Mouse (Mus musculus) neural tube, embryonic 14.5 days (tissue): ENCODE results near the gene Cep55. TPM values are rescaled to one million over a fixed set of nuclear protein-coding genes. Genes with fewer than 3 reads are reported as not detected.

Source experiments
- ATAC-seq: fragments of 200-750 bp; cut with Nextera tagmentation; 2 replicates; pipeline ENCODE4 v1.8.0; 2017; ENCODE audit warnings: low read depth, mild to moderate bottlenecking, moderate TSS enrichment, moderate library complexity
- H3K27ac ChIP-seq: fragments of 300-500 bp; sonication (generic); 2 replicates; pipeline ENCODE4 v1.5.1; 2014; ENCODE audit warnings: low read depth, mild to moderate bottlenecking, control low read depth, low read length, moderate library complexity, mixed read lengths
- H3K27me3 ChIP-seq: fragments of 300-500 bp; sonication (generic); 2 replicates; pipeline ENCODE4 v1.6.1; 2014; ENCODE audit warnings: low read length; ENCODE audit not compliant: control insufficient read depth, insufficient read depth
- H3K36me3 ChIP-seq: fragments of 300-500 bp; sonication (generic); 2 replicates; pipeline ENCODE4 v1.6.1; 2014; ENCODE audit warnings: low read length, mixed read lengths; ENCODE audit not compliant: control insufficient read depth, insufficient read depth
- H3K4me1 ChIP-seq: fragments of 300-500 bp; sonication (generic); 2 replicates; pipeline ENCODE4 v1.6.1; 2014; ENCODE audit warnings: low read length; ENCODE audit not compliant: control insufficient read depth, insufficient read depth
- H3K4me2 ChIP-seq: fragments of 300-500 bp; sonication (generic); 2 replicates; pipeline ENCODE4 v1.6.1; 2014; ENCODE audit warnings: mild to moderate bottlenecking, low read depth, low read length, control low read depth
- H3K4me3 ChIP-seq: fragments of 300-500 bp; sonication (generic); 2 replicates; pipeline ENCODE4 v1.5.1; 2014; ENCODE audit warnings: low read depth, low read length, control low read depth, mixed read lengths
- H3K9ac ChIP-seq: fragments of 300-500 bp; sonication (generic); replicated peaks from 2 replicates; pipeline ENCODE4 v1.6.1; 2014; ENCODE audit warnings: low read depth, mild to moderate bottlenecking, control low read depth, low read length, mixed read lengths
- H3K9me3 ChIP-seq: fragments of 300-500 bp; sonication (generic); 2 replicates; pipeline ENCODE4 v1.6.1; 2016; ENCODE audit warnings: low read length; ENCODE audit not compliant: control insufficient read depth
- WGBS: fragments of 180-500 bp; shearing (Covaris S2); extraction: QIAGEN DNeasy Blood & Tissue Kit; methylation state at CpG from one replicate; pipeline ENCODE4 v1.1.7; 2014; 5-methylcytosine and 5-hydroxymethylcytosine counted together
- polyA plus RNA-seq: library from polyadenylated mRNA; unstranded; fragments of >200 nt; fragmentation: Nextera tagmentation; extraction: Ambion mirVana; gene quantifications from 2 replicates; pipeline ENCODE4 v1.2.1, GENCODE M21; 2014

Gene Cep55
- polyA plus RNA-seq: 2.7 and 2.8 TPM in 2 replicates

DNA sequence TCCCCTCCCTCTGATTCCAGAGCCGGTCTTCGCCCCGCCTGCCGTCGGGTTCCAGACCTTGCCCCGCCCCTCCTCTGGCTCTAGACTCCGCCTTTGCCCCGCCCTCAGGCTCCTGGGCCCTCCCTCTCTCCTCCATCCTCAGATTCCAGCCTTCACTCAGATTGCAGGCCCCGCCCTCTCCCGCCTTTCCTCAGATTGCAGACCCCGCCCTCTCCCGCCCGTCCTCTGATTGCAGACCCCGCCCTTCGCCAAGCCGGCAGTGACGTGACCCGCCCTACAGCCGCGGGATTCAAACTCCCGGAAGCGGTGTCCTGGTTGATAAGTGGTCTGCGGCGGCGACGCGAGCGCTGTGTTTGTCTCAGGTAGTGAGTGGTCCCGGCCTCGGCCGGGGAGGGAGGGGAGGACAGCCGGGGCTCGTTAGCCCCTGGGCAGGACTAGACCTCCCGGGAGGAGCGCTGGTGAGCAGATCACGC lies at the start of gene Cep55:
TSS of gene Cep55 (plus strand) at position 292 of the 473 bp plus-strand sequence.
- peak; percentile 96 for ATAC-seq
- H3K27ac ChIP-seq: 0 out of 2 replicates have a peak within 1 kb of the TSS, but pooled peaks have one; percentile 40
- H3K4me2 ChIP-seq: peak within 1 kb of the TSS; percentile 74
- H3K9me3 ChIP-seq: no peaks in the 10 kb centered on the region
- under 1% methylated on average over 36 of the region's 36 CpGs for WGBS
- no peaks in the 10 kb centered on the region for H3K27me3 ChIP-seq
- H3K9ac ChIP-seq: peak within 1 kb of the TSS; percentile 47; the same call in 1 of the 2 replicates
- peak within 1 kb of the TSS; percentile 64 for H3K4me3 ChIP-seq
- no peaks in the 10 kb centered on the region for H3K36me3 ChIP-seq
- H3K4me1 ChIP-seq: 0 out of 2 replicates have a peak, but pooled peaks cover 5% of the 10 kb centered on the region

DNA sequence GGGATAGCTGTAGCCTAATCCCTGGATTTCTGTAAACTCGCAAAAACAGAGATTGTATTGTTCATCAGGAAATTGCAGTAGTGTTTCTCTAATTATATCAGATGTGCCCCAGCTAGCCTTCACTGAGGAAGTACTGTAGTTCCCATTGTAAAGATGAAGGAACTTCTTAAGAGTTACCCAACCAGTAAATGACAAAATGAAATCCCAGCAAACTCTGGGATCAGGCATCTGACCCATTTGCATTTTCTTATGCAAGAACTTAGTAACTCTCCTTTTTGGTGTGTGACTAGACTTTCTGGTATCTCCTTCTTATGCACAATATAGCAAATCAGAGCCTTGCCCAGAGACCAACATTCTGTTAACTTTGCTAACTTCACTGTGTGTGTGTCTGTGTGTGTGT lies 43.4 kb upstream of the Cep55 start:
- Histone ChIP-seq H3K9me3 (no peaks in the 10 kb centered on the region), H3K4me1 (no peaks in the 10 kb centered on the region), H3K27ac (no peak overlapping the region), H3K4me3 (no peak overlapping the region), H3K36me3 (no peaks in the 10 kb centered on the region), H3K27me3 (no peaks in the 10 kb centered on the region), H3K4me2 (no peak overlapping the region), H3K9ac (no peak overlapping the region)
- 90% methylated on average over 1 of the region's 1 CpGs for WGBS
- no peak for ATAC-seq

DNA sequence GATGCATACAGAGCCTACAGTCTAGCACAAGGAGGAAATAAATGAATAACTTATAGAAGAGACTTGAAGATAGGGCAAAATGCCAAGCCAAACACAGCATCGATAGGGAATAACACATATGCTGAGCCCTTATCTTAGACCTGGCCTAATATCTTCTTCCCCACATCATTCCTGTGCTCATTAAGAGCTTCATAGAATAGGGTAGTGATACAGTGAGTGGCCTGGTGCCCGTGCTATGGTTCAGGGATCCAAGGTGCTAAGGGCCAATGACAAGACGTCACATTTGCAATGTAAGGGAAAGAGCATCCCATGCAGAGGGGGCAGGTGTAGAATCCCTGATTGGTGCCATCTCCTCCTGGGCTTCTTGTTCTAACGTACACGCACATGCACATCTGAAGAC lies 40.4 kb upstream of the Cep55 start:
- WGBS: 90% methylated on average over 5 of the region's 5 CpGs
- H3K4me2 ChIP-seq: no peak overlapping the region
- H3K9me3 ChIP-seq: no peaks in the 10 kb centered on the region
- H3K27me3 ChIP-seq: no peaks in the 10 kb centered on the region
- no peak for ATAC-seq
- H3K9ac ChIP-seq: no peak overlapping the region
- no peak overlapping the region for H3K27ac ChIP-seq
- no peaks in the 10 kb centered on the region for H3K36me3 ChIP-seq
- no peaks in the 10 kb centered on the region for H3K4me1 ChIP-seq
- H3K4me3 ChIP-seq: no peak overlapping the region

DNA sequence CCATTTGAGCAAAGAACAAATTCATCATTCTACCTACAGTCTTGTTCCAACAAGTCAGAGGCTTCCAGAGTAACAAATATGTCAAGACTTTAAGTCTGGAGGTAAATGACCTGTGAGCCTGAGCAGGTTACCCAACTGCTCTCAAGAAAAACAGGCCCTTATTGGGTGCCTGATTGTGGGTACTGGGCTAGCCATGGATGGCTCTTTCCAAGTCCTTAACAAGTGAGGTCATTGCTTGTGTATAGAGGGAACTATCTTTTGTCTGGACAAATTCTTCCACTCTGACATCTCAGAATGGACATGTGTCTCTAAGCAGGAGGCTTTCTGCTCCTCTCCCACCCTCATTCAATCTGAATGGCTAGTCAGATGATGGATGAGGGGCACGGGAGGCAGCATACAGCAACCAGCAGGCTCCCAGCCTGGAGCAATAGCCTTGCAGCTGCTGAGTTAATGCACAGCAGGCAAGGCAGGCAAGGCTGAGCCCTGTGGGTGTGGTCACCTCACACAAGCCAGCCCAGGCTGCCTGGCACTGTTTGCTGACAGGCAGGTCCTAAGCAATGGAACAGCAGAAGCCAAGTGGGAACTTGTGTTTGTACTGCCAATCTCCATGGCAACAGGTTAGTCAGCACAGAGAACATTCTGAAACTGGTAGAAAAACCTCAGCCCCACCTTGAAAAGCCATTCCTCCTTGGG lies 39.5 kb upstream of the Cep55 start:
- Histone ChIP-seq H3K4me3 (no peak overlapping the region), H3K4me2 (no peak overlapping the region), H3K36me3 (no peaks in the 10 kb centered on the region), H3K9me3 (no peaks in the 10 kb centered on the region), H3K27me3 (no peaks in the 10 kb centered on the region), H3K9ac (no peak overlapping the region), H3K27ac (no peak overlapping the region), H3K4me1 (no peaks in the 10 kb centered on the region)
- WGBS: 4% methylated on average over 1 of the region's 1 CpGs
- peak; percentile 79; the same call in 1 of the 2 replicates for ATAC-seq

DNA sequence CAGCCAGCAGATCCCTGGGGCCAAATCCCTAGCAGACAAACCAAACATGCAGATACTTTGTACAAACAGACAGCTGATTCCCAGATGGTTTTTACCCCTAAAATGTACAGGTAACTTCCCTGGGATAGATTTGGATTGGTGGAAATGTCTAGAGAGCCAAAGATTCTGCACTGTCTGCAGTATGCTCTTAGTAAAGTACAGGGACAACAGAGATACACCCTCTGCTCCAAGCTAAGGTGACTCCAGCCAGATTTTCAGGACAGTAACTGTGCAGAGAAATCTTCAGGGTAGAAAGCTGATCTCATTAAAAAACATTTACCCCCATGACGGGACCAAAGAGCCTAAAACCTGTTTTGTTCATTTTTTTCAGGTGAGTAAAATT lies 38.9 kb upstream of the Cep55 start:
- Histone ChIP-seq H3K36me3 (no peaks in the 10 kb centered on the region), H3K27ac (no peak overlapping the region), H3K4me3 (no peak overlapping the region), H3K4me1 (no peaks in the 10 kb centered on the region), H3K9me3 (no peaks in the 10 kb centered on the region), H3K9ac (no peak overlapping the region), H3K27me3 (no peaks in the 10 kb centered on the region), H3K4me2 (no peak overlapping the region)
- no peak for ATAC-seq
- 73% methylated on average over 1 of the region's 1 CpGs for WGBS

DNA sequence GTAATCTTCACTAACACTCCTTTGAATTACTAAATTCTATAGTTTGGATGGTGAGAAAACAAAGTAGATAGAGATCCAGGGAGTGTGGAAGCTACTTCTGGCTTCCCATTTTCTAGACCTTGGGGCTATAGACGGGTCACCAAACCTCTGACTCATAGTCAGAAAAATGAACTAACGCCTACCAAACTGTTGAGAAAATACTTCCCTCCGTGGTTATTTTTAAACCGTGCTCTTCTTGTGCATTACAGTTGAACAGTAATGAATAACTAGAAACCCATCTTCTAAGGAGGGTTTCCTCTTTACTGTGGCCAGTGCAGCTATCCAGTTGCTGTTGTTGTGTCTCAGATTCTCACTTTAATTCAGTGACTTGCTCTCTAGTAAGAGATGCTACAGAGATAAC lies 32.1 kb upstream of the Cep55 start:
- WGBS: 87% methylated on average over 4 of the region's 4 CpGs
- H3K27ac ChIP-seq: no peak overlapping the region
- H3K4me1 ChIP-seq: no peaks in the 10 kb centered on the region
- no peaks in the 10 kb centered on the region for H3K27me3 ChIP-seq
- no peaks in the 10 kb centered on the region for H3K36me3 ChIP-seq
- H3K9me3 ChIP-seq: no peaks in the 10 kb centered on the region
- no peak overlapping the region for H3K4me2 ChIP-seq
- no peak for ATAC-seq
- H3K9ac ChIP-seq: no peak overlapping the region
- H3K4me3 ChIP-seq: no peak overlapping the region

DNA sequence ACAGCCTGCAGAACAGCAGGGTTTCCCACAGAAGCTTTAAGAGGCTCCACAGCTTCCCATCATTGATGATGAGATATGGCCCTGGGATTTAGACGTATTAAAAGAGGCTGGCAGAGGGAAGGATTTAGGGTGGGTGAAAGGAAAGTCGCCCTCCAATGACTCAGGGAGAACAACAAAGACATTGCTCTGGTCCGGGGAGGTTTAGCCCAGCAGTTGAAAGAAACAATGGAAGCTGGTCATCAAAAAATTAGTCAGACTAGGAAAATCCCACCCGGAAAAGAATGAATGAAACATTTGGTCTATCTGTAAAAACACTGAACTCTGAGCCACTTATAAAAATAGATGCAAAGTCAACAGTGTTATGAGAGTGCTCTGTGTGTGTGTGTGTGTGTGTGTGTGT lies 31.2 kb upstream of the Cep55 start:
- Histone ChIP-seq H3K36me3 (no peaks in the 10 kb centered on the region), H3K27ac (no peak overlapping the region), H3K4me3 (no peak overlapping the region), H3K9ac (no peak overlapping the region), H3K9me3 (no peaks in the 10 kb centered on the region), H3K27me3 (no peaks in the 10 kb centered on the region), H3K4me2 (no peak overlapping the region), H3K4me1 (no peaks in the 10 kb centered on the region)
- no peak for ATAC-seq
- WGBS: 28% methylated on average over 4 of the region's 4 CpGs

DNA sequence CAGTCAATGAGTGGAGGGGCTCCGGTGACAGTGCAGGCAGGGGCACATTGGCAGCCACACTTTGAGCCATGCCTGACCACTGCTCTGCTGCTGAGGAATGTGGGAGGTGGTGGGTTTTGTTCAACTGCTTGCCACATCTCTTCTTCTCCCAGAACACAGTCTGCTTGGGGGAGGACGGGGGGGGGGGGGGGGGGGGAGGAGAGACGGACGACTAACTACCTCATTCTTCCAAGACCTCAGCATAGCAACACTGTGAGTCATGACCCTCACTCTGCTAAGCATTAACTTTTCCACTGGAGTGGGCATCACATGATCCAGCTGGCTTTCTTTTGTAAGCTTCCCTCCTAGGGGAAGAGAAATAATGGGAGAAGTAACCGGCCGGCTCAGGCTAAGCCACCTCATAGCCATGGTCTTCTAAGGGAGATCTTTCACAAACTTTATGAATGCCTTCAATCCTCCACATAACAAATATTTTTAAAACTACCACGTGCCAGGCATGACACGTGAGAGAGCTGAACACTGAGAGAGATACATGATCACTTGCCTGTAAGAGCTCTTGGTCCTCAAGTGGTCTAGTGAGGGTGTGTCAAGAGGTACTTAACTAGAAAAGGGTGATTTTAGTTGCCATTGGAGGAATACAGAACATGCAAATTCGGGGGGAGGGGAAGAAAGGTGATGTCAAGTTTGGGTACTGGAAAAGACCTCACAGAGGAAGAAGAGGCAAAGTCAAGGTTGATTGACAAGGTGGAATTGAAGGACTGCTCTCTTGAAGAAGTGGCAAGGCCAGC lies 29.4 kb upstream of the Cep55 start:
- 43% methylated on average over 8 of the region's 9 CpGs for WGBS

DNA sequence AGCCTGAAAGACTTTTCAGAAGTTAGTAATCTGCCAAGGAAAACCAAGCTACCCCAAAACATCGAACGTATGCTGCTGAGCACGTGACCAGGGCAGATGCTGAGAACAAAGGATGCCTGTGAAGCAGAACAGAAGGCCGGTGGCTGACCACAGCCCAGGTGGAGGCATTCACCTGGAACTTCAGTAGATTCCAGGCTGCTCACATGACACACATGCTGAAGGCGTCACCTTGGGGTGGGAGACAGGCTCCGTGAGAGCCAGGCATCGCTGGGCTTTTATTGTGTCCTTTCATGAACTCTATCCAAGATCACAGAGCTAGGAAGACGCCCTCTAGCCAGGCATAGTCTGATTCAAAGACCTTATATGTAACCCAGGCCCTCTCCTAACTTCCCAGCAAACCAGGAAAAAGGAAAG lies 28.6 kb upstream of the Cep55 start:
- Histone ChIP-seq H3K9me3 (no peaks in the 10 kb centered on the region), H3K27ac (no peak overlapping the region), H3K4me3 (no peak overlapping the region), H3K4me1 (peaks cover 2% of the 10 kb centered on the region), H3K36me3 (no peaks in the 10 kb centered on the region), H3K9ac (no peak overlapping the region), H3K27me3 (no peaks in the 10 kb centered on the region), H3K4me2 (no peak overlapping the region)
- 75% methylated on average over 8 of the region's 8 CpGs for WGBS
- ATAC-seq: no peak

More for the DNA sequence above, 29.4 kb upstream of the Cep55 start:
- no peaks in the 10 kb centered on the region for H3K36me3 ChIP-seq
- no peak overlapping the region for H3K4me2 ChIP-seq
- no peak for ATAC-seq
- no peak overlapping the region for H3K4me3 ChIP-seq
- H3K9me3 ChIP-seq: no peaks in the 10 kb centered on the region
- no peaks in the 10 kb centered on the region for H3K27me3 ChIP-seq
- H3K4me1 ChIP-seq: no peaks in the 10 kb centered on the region
- no peak overlapping the region for H3K9ac ChIP-seq
- no peak overlapping the region for H3K27ac ChIP-seq
